Mouse (Mus musculus) olfactory bulb, adult 2 months (tissue): ENCODE results near the gene Prpsap2.

ENCODE experiments used
- CTCF ChIP-seq: fragments of 200-500 bp; IDR thresholded peaks from 2 replicates; pipeline ENCODE4 v1.5.1; 2012; ENCODE audit warnings: low read depth, mild to moderate bottlenecking, low read length, moderate library complexity; ENCODE audit not compliant: insufficient read depth
- POLR2A ChIP-seq: fragments of 200-500 bp; IDR thresholded peaks from 2 replicates; pipeline ENCODE4 v1.6.1; 2012; ENCODE audit warnings: mild to moderate bottlenecking, low read depth, low read length, moderate library complexity; ENCODE audit not compliant: insufficient read depth

GRCm38 (mm10) chr11:61686906-61687453 lies 74.9 kb downstream of the Prpsap2 start:
- TF ChIP-seq POLR2A (no peak), CTCF (no peak)
